Mouse (Mus musculus) layer of hippocampus, adult 9-11 months (tissue): ENCODE data around the gene Rer1.
"Not testable (repeated sequence)": the region's sequence is repeated elsewhere in the genome, so short reads cannot be mapped to it uniquely, and the experiment has no call there.

ENCODE experiments used
- DNase-seq: peaks from one replicate; pipeline ENCODE4 v3.0.0; 2022

Gene Rer1

DNA sequence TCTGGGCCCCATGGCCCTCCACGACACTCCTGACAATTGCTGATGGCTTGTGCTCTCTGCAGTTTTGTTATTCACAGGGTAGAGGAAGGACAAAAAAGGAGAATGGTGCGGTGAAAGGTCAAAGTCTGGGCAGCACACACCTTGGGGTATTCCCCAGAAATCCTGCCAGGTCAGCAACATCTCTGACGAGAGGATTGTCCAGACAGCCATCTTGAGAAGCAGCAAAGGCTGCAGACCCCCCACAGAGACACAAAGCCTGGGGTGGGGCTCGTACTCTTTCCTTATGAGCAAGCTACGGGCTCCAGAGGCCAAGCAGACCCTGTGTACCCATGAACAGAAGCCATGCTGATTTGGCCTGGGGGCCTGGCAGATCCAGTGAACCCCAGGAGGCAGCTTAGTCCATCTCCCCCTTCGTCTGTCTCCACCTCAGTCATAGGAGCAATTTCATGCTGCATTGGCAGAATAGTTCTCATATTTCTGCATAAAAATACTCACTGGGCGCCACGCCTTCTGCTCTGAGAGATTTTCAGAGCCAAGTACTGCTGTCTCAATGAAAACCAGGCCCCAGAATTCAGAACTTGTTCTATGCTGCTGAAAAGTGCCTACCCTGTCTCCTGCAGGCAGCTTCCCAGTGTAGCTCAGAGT, 27.7 kb upstream of the Rer1 start:
- no peak for DNase-seq

DNA sequence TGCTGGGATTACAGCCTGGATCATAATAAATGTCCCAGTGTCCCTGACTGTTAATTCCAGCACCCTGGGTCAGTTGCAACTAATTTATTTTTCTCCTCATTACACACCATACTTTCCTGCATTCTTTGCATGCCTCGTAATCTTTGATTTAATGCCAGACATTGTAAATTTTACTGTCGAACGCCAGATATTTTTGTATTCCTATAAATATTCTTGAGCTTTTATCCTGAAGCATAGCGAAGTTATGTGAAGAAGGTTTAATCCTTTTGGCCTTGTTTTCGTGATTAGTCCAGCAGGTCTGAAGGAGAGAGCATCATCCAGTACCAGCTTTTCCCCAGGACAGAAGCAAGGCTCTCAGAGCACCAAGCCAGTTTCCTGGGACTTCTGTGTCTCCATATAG, 23.3 kb upstream of the Rer1 start:
- DNase-seq: no peak

DNA sequence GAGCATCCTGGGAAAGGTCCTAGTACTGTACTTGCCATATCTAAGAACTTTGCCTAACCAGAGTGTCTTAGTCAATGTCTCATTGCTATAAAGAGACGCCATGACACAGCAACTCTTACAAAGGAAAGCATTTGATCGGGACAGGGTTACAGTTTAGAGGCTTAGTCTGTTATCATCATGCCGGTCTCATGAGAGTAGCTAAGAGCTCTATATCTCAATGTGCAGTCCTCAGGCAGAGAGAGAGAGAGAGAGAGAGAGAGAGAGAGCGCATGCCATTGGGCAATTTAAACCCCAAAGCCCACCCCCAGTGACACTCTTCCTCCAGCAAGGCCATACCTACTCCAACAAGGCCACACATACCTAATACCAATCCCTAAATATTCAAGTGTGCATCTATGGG, 21.7 kb upstream of the Rer1 start:
- no peak for DNase-seq

DNA sequence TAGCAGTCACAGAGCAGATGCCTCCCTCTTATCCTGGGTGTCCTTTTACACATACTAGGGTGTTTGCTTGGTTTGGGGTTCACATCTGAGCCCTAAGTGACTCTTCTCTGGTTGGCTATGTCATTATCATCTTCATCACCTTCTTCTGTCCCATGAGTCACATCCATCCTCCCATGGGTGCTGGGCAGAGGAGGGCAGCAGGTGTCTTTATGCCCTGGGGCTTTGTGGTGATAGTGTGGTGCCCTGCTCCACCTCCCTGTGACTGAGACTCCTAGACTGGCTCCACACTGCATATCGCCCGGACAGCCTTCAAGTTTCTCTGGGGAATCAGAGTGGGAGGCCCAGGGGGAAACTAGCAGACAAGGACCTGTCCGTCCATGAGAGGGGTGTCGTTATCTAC, 12.4 kb upstream of the Rer1 start:
- DNase-seq: no peak

DNA sequence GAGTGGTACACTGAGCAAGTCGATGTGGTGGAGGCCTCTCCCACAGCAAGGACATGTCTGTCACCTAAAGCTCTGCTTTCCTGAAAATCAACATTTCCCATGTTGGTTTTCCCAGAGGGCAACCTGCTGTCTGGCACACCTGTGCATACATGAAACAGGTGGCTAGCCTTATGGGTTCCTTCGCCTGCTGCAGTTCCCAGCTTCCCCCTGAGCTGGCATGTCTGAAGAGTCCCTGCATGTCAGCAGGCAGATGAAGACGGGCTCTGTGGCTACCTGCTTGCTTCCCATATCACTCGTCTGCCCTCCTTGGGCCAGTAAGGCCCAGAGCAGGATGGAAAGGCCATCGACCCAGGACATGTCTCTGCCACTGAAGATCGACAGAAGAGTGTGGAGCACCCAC, 11.3 kb upstream of the Rer1 start:
- no peak for DNase-seq

GRCm38 (mm10) chr4:155095967-155096366, 9.8 kb upstream of the Rer1 start:
- DNase-seq: no peak

DNA sequence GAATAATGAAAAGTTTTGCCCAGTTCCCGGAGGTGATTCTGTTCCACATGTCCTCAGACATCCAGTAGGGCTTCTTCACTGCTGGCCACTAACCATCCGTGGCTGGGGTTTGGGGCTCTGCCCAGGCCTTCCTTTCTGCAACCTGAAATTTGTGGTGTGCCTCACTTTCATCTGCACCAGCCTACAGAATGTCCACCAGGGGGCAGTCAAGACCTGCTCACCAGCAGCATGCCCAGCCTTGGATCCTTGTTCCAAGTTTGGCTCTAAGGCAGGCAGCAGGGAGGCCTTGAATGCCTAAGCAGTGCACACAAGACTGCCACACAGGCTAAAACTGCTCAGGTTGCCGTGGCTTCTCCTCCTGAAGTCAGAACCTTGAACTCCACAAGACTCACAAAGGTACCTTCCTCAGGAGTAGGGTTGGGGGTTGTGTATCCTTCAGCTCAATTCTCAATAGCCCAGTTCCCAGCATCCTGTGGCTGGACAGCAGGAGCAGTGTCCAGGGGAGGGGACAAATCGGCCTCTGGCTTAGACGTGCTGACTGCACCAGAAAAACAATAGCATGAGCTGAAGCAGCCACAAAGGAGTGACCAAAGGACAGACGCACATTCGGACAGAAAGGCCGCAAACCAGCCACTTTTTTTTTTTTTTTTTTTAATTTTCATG, 9.2 kb upstream of the Rer1 start:
- peak; percentile 88 for DNase-seq

- no peak for DNase-seq
Measured at GRCm38 (mm10) chr4:155094565-155094964, 8.4 kb upstream of the Rer1 start.

DNA sequence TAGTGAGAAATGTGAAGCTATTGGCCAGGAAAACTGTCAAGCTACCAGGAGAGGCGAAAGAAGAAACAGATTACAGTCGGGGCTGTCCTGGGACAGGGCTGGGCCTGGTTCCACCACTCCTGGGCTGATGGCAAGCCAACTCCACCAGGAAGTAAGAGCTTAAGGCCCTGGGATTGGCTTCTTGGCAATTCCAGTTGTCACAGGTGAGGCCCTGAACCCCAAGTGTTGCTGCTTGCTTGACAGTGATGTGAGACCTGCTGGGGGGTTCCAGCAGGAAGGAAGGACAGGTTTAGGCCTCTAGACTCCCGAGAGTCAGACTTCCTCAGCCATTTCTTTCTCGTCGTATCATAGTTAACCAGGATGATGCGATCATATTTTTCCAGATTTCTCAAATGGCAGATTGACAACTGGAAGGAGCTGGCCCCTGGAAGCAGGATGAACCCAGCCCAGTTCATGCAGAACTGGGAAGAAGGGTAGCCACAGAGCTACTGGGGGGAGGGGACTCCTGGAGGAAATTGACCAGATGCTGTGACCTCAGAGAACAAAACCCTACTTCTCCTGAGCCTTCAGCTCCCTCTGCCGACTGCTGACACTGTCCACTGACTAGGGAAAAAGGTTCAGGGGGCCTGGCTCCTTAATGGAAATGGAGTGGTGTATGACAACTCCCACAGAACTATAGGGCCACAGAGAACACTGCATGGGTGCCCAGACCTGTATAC, 7.4 kb upstream of the Rer1 start:
- no peak for DNase-seq

DNA sequence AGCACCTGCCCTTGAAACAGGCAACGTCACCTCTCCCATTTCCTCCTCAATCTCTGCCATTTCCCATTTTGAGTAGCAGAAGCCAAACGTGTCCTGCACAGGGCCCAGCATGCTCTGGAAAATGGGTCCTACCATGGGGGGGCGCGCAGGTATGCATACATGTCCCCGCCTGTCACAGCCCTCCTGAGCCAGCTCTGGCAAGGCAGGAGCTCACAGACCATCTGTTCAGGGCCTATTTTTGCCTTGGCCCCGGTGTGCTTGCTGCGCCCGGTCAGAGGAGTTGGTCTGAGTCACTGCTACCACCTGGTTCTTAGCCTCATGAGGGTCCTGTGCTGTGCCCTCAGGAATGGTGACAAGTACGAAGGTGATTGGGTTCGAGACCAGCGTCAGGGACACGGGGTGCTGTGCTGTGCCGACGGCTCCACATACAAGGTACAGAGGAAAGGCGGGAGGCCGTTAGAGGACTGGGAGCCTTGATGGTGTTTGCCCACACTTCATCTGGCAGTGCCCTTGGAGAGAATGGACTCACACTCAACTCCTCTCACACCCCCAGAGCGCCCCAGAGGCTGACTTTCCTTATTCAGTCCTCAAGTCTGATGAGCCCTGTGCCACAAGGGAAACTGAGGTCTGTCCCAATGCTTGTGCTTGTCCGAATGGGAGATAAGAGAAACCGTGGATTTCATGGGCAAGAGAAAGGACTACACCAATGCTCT, 6.7 kb upstream of the Rer1 start:
- DNase-seq: no peak

- no peak for DNase-seq
Measured at GRCm38 (mm10) chr4:155090688-155091449, 4.7 kb upstream of the Rer1 start.

GRCm38 (mm10) chr4:155090147-155090546, 4.0 kb upstream of the Rer1 start:
- DNase-seq: no peak

GRCm38 (mm10) chr4:155089241-155089640, 3.1 kb upstream of the Rer1 start:
- no peak for DNase-seq

GRCm38 (mm10) chr4:155085206-155086107, 725 bp downstream of the Rer1 start:
- DNase-seq: no peak

GRCm38 (mm10) chr4:155084351-155084750, 1.8 kb downstream of the Rer1 start:
- DNase-seq: no peak

GRCm38 (mm10) chr4:155083553-155083952, 2.6 kb downstream of the Rer1 start:
- DNase-seq: no peak

GRCm38 (mm10) chr4:155079666-155080065, 6.5 kb downstream of the Rer1 start:
- no peak for DNase-seq

DNA sequence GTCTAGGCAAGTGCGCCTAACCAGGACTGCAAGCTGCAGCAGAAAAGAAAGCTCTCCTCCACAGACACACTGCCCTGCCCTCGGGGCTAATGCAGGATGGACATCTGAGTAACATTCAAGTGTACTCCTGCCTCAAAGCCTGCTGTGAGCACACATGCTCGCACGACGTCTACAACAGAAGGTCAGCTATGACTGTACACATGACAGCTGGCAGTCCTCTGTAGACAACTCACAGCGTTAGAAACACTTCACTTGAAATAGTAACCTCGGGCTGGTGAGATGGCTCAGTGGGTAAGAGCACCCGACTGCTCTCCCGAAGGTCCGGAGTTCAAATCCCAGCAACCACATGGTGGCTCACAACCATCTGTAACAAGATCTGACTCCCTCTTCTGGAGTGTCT, 7.4 kb downstream of the Rer1 start:
- not testable (repeated sequence) for DNase-seq

DNA sequence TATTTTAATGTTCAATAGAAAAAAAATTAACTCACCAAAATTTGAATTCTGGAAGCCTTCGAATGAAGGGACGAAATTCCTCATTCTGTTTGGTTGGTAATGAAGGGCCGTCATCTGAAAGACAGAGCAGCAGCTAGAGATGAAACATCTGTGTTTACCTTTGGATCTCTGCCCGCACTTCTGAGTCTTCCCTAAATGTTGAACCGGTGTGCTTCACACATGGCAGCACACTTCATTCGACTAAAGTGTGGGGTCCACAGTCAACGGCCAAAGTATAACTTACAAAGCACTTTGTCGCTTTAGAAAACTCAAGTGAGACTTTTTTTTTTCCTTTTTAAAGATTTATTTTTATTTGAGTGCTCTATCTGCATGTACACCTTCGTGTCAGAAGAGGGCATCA, 9.5 kb downstream of the Rer1 start:
- no peak for DNase-seq

- DNase-seq: no peak
Measured at GRCm38 (mm10) chr4:155075813-155076212, 10.4 kb downstream of the Rer1 start.

DNA sequence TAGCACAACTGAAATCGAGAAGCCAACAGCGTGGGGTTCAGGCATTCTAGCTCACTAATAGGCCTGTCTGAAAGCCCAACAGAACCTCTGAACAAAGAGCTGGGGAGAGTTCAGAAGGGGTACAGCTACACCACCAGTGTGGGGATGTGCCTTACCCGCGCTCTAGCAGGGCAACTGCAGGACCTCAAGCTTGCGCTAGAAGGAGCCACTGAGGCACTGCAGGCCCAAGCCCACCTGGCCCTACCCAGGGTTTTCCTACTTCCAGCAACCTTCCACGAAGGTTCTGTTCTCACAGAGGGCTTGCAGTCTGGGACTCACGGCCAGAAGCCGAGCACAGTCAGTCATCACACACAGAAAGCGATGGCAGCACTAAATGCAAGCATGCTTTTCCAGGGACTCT, 11.0 kb downstream of the Rer1 start:
- no peak for DNase-seq

GRCm38 (mm10) chr4:155074418-155074817, 11.8 kb downstream of the Rer1 start:
- no peak for DNase-seq
